Mouse (Mus musculus) erythroblast, embryonic 14.5 days (primary cell): ENCODE measurements around the gene Cib4.

Source experiments
- GATA1 ChIP-seq: IDR thresholded peaks from 2 replicates; pipeline ENCODE4 v1.6.1; 2012; ENCODE audit warnings: low read length, inconsistent platforms, mixed read lengths
- TAL1 ChIP-seq: IDR thresholded peaks from 3 replicates; pipeline ENCODE4 v1.6.1; 2012; ENCODE audit warnings: low read length, inconsistent platforms, mixed read lengths

- TF ChIP-seq GATA1 (no peak), TAL1 (no peak)
Observed at GRCm38 (mm10) chr5:30494606-30495005, 51.0 kb downstream of the Cib4 start.
